Mouse (Mus musculus) testis, postnatal 14 days (tissue): ENCODE results near the gene Ptpn14.

ENCODE experiments used
- DNase-seq: peaks from one replicate; pipeline ENCODE4 v3.0.0; 2021; ENCODE audit warnings: low spot score

Gene Ptpn14

GRCm38 (mm10) chr1:189910685-189911345 lies 182.7 kb downstream of the Ptpn14 start:
- no peak for DNase-seq

DNA sequence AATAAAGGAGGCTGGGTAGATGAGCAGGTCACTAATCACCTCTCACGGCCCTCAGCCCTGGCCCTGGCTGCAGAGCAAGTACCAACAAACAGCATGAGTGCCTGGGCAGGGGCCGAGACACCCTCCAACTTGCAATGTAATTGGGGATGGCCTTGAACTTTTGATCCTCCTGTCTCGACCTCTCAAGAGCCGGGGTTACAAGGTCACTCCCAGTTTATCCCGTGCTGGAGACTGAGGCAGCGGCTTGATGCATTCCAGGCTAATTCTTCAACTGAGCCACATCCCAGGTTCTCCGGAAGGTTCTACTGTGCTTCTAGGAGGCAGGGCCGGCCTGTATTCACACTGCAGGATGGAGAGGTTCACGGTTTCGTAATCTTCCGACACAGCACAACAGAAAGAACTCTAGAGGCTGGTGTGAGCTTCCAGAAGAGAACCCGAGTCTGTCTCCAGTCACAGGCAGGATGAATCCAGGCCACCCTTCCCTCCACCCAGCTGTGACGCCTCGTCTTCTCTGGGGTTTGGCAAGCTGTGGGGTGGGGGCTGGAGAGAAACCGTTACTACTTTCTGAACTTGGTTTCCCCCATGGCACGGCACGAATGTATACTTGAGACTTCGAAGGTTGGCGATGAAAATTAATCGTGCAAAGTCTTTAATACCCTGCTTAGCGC lies 185.2 kb downstream of the Ptpn14 start:
- DNase-seq: no peak

DNA sequence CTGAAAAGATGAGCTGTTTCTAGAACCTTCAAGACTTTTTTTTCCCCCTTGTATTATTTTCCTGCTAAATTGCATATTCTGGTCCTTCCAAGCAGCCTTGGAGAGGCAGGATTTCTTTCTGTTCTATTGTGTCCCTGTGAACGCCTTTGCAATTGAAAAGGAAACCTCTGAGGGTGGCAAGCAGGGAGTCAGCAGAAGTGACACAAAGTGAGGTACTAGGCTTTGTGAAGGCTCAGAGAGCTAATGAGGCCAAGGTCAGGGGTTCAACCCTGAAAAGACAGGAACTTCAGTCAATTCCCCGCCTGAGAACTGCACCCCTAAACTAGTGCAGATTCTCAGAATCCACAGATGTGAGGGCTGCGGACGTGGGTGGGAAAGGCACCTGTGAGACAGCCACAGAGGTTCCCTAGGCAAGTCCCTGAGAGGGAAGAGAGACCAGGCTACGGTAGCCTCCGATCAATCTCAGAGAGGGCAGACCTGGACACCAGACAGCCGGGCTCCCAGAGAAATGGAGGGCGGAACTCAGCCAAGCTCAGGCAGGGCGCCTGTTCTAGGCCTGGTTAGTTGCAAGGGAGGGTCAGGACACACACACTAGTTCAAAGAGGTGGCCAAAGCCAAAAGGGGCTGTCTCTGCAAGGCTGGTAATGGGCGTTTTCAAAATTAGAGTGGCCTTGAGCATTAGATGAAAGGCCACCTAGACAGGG lies 188.5 kb downstream of the Ptpn14 start:
- DNase-seq: no peak

- DNase-seq: no peak
Measured at GRCm38 (mm10) chr1:189917126-189917500, 189.0 kb downstream of the Ptpn14 start.

DNA sequence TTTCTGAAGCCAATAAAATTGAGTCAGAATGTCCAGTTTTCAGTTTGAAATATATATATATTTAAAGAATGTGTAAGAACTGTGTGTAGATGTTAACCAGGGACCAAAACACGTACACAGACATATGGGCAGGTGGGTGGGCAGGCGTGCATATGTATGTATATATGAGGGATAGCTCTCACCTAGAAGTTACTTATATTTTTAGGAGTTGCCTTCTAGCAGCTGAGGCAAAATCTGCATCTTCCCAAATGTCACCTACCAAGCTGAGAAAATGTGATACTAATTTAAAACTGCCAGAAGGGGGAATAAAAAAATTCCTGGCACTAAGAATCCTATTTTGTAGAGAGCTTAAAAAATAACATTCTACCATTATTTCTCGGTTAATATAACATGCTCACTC lies 191.7 kb downstream of the Ptpn14 start:
- DNase-seq: no peak

DNA sequence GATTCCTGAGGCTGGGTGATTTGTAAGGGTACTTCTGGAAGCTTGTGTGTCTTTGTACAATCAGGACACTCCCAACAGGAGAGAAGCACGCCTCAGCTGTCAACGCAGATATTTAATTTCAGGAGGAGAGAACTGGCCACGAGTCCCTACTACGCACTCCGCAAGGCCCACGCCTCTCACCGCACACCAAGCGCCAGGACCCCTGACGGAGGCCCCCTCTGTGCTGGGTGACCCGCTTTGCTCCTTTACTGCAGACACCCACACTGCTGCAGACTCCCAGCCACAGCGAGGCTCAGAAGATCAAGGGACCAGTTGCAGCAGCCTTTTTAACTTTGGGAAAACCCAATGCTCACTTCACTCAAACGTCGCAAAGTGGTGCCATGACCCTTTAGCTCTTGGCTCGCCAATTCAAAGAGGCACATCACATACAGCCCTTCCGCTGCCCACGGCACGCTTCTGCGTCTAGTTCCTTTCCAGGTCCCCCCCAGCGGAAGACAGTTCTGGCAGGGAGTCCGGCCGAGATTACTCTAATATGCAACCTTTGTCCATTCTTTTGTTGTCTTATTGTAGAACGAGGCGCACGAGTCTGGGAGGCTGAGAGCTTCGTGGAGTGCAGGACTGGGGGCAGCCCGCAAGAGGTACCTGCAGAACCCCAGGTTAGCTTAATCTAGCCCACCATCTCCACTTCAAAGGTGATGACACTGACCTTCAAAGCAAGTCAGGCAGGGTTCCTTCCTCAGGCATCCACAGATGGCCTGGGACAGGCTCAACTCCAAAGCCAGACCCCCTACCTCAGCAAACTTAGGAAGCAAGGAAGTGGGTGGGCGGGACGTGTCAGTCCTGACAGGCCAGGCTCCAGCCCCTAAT lies 192.9 kb downstream of the Ptpn14 start:
- DNase-seq: no peak

DNA sequence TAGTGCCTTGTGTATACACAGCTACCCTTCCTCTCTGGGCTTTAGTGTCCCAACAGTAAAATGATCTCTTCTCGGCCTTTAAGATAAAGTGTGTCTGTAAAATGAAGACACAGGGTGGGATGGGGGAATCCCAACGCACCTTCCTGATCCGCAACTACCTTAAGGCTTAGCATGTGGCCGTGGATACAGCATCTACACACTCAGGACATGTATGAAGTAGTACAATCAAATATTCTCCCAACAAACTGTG lies 193.4 kb downstream of the Ptpn14 start:
- no peak for DNase-seq

DNA sequence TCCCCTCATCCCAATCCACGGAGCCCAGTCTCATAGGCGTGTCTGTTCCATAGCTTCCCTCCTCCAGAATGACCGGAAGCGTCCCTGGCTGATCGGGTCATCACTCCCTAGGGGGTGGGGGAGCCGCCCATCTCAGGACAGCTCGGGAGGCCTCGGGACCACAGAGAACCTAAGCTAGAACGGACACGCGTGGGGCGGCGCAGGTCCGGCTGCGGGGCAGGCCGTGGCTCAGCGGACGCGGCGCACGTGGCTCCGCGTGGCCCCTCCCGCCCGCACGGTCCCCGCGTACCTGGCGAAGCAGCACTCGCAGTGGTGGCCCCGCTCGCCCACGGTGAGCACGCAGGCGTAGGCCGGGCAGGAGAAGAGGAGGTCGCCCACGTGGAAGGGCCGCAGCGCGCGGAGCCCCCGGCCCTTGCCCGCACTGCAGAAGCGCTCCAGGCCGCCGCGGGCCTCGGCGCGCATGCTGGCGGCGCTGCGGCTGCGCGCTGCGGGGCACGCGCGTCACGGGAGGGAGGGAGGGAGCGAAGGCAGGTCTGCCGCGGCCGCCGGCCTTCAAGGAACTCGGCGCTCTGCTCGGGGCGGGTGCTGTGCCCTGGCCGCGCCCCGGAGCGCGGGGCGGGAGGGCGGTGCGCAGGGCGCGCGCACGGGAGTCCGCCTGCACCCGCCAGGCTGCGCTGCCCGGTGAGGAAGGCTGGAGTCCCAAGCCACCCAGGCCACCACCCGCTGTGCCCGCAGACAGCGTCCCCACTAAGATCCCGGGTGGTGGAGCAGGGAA lies 193.9 kb downstream of the Ptpn14 start, which contains the start of gene Smyd2:
Smyd2 (minus strand) TSS at position 546 of the 775 bp plus-strand sequence.
- DNase-seq: peak; percentile 72

DNA sequence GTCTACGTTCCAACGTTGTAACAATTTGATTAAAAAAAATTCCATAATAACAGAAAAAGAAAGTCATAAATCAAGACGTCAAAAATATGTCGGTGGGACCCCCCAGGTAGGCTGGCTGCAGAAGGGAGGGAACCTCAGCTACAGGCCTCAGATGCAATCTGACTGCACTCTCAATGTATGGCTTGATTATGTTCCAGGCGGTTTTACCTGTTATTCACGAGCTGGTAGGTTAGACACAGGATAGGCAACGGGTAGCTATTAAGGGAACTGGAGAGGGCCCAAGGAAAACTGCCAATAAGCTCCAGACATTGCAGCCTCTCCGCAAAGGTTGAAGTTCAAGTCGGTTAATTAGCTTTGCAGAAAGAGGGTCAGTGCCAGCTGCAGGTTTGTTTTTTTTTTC lies 194.7 kb downstream of the Ptpn14 start:
- no peak for DNase-seq

DNA sequence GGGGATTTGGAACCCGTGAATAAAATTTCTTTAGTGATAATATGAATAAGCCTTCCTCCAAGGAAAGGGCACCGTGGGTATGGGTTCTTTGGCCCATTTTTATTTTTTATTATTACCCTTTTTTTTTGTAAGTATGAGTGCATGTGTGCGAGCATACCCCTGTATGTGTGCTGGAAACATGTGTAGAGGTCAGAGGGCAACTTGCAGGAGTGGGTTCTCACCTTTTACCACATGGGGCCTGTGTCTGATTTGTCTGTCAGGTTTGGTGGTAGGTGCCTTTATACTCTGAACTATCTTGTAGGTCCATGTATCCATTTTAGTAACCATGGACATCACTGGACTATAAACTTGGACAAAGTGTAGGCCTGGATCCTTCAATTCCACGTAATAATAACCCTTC lies 195.1 kb downstream of the Ptpn14 start:
- DNase-seq: no peak

DNA sequence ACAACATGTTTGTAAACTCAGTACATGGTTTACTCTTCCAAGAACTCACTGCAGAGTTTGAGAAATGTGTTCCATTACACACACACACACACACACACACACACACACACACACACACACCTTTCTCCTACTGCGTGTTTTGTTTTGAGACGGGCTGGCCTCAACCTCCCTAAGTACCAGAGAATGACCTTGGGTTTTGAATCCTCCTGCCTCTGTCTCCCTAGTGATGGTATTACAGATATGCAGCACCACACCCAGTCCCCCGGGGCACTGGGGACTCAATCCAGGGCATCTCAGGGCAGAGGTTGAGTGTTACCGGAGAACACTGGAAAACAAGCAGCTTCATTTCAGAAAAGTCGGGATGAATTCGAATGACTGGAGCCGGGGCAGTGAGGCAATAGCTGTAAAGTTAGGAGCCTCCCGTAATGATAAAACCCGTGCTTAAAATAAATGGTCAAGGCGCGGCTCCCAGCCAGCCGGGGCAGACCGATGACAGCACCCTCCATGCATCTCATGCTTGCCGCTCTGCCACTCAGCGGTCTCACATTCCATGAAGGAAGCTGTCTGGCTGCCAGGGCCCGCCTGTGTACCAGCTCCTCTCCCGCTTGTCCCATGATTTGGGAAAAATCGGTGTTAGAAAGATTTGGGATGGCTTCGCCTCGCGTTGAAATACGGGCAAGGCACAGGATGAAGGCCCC lies 196.0 kb downstream of the Ptpn14 start:
- DNase-seq: no peak

- no peak for DNase-seq
Measured at GRCm38 (mm10) chr1:189926279-189926678, 198.2 kb downstream of the Ptpn14 start.
